Mouse (Mus musculus) midbrain, embryonic 14.5 days (tissue): ENCODE data around the gene Nop53. TPM values are rescaled to one million over a fixed set of nuclear protein-coding genes. Genes with fewer than 3 reads are reported as not detected.

Experiments used
- ATAC-seq: fragments of 200-750 bp; cut with Nextera tagmentation; 2 replicates; pipeline ENCODE4 v1.8.0; 2017; ENCODE audit warnings: moderate number of reproducible peaks, moderate library complexity; ENCODE audit not compliant: low FRiP score, low TSS enrichment
- DNase-seq: peaks from one replicate; pipeline ENCODE4 v3.0.0-alpha.2; 2015
- H3K27ac ChIP-seq: fragments of 300-500 bp; sonication (generic); replicated peaks from 2 replicates; pipeline ENCODE4 v1.5.1; 2014; ENCODE audit warnings: mild to moderate bottlenecking, low read depth, low read length, moderate library complexity
- H3K27me3 ChIP-seq: fragments of 300-500 bp; sonication (generic); 2 replicates; pipeline ENCODE4 v1.6.1; 2014; ENCODE audit warnings: low read length, control low read depth, mixed read lengths; ENCODE audit not compliant: control insufficient read depth, insufficient read depth
- H3K36me3 ChIP-seq: fragments of 300-500 bp; sonication (generic); 2 replicates; pipeline ENCODE4 v1.6.1; 2014; ENCODE audit warnings: low read length, control low read depth; ENCODE audit not compliant: control insufficient read depth, insufficient read depth
- H3K4me1 ChIP-seq: fragments of 300-500 bp; sonication (generic); 2 replicates; pipeline ENCODE4 v1.6.1; 2014; ENCODE audit warnings: mild to moderate bottlenecking, antibody characterized with exemption, low read length, control low read depth; ENCODE audit not compliant: control insufficient read depth, insufficient read depth
- H3K4me2 ChIP-seq: fragments of 300-500 bp; sonication (generic); 2 replicates; pipeline ENCODE4 v1.6.1; 2014; ENCODE audit warnings: mild to moderate bottlenecking, low read length, moderate library complexity
- H3K4me3 ChIP-seq: fragments of 300-500 bp; sonication (generic); replicated peaks from 2 replicates; pipeline ENCODE4 v1.5.1; 2014; ENCODE audit warnings: low read depth, low read length
- H3K9ac ChIP-seq: fragments of 300-500 bp; sonication (generic); replicated peaks from 2 replicates; pipeline ENCODE4 v1.6.1; 2014; ENCODE audit warnings: mild to moderate bottlenecking, low read length, moderate library complexity
- H3K9me3 ChIP-seq: fragments of 300-500 bp; sonication (generic); 2 replicates; pipeline ENCODE4 v1.6.1; 2016; ENCODE audit warnings: low read length, control low read depth, mixed read lengths; ENCODE audit not compliant: control insufficient read depth
- WGBS: fragments of 180-500 bp; shearing (Covaris S2); extraction: QIAGEN DNeasy Blood & Tissue Kit; methylation state at CpG from one replicate; pipeline ENCODE4 v1.1.7; 2014; 5-methylcytosine and 5-hydroxymethylcytosine counted together
- polyA plus RNA-seq: library from polyadenylated mRNA; unstranded; fragments of >200 nt; fragmentation: Nextera tagmentation; extraction: Ambion mirVana; gene quantifications from 2 replicates; pipeline ENCODE4 v1.2.1, GENCODE M21; 2014

Gene Nop53
- polyA plus RNA-seq, 1 experiment from 2014 or later, result 136 TPM

GRCm38 (mm10) chr7:15953307-15954074 lies 7.6 kb upstream of the Nop53 start:
- H3K4me1 ChIP-seq, result peaks cover 2% of the 10 kb centered on the region; the same call in 1 of the 2 replicates
- H3K4me3 ChIP-seq, result no peak overlapping the region
- ATAC-seq (no peak), DNase-seq (no peak)
- WGBS, result 93% methylated on average over 13 of the region's 13 CpGs
- no peak overlapping the region for H3K4me2 ChIP-seq
- H3K9ac ChIP-seq, result no peak overlapping the region
- H3K27me3 ChIP-seq, result no peaks in the 10 kb centered on the region
- no peak overlapping the region for H3K27ac ChIP-seq
- H3K36me3 ChIP-seq, result no peaks in the 10 kb centered on the region
- H3K9me3 ChIP-seq, result no peaks in the 10 kb centered on the region

GRCm38 (mm10) chr7:15952416-15952815 lies 6.5 kb upstream of the Nop53 start:
- no peak overlapping the region for H3K4me3 ChIP-seq
- no peaks in the 10 kb centered on the region for H3K36me3 ChIP-seq
- H3K9ac ChIP-seq, result no peak overlapping the region
- H3K27me3 ChIP-seq, result no peaks in the 10 kb centered on the region
- 73% methylated on average over 3 of the region's 3 CpGs for WGBS
- peaks cover 2% of the 10 kb centered on the region; the same call in 1 of the 2 replicates for H3K4me1 ChIP-seq
- H3K9me3 ChIP-seq, result no peaks in the 10 kb centered on the region
- H3K27ac ChIP-seq, result no peak overlapping the region
- DNase-seq, result no peak
- no peak for ATAC-seq
- H3K4me2 ChIP-seq, result no peak overlapping the region

- H3K9ac ChIP-seq, result no peak overlapping the region
- no peak overlapping the region for H3K27ac ChIP-seq
- H3K36me3 ChIP-seq, result no peaks in the 10 kb centered on the region
- H3K4me2 ChIP-seq, result no peak overlapping the region
- peaks cover 2% of the 10 kb centered on the region for H3K4me1 ChIP-seq
- ATAC-seq (no peak), DNase-seq (no peak)
- H3K9me3 ChIP-seq, result no peaks in the 10 kb centered on the region
- H3K4me3 ChIP-seq, result no peak overlapping the region
- 87% methylated on average over 15 of the region's 15 CpGs for WGBS
- no peaks in the 10 kb centered on the region for H3K27me3 ChIP-seq
These were observed 4.1 kb upstream of the Nop53 start for GRCm38 (mm10) chr7:15950008-15950407.

GRCm38 (mm10) chr7:15949216-15949790 lies 3.4 kb upstream of the Nop53 start:
- Histone ChIP-seq H3K9ac (no peak overlapping the region), H3K36me3 (peaks cover 1% of the 10 kb centered on the region; the same call in 1 of the 2 replicates), H3K4me3 (no peak overlapping the region), H3K27ac (no peak overlapping the region), H3K27me3 (no peaks in the 10 kb centered on the region), H3K4me1 (peaks cover 9% of the 10 kb centered on the region), H3K9me3 (no peaks in the 10 kb centered on the region), H3K4me2 (no peak overlapping the region)
- ATAC-seq (no peak), DNase-seq (no peak)
- WGBS, result 87% methylated on average over 7 of the region's 7 CpGs

GRCm38 (mm10) chr7:15948381-15948941 lies 2.6 kb upstream of the Nop53 start:
- peak overlapping the region; percentile 33; the same call in 1 of the 2 replicates for H3K4me2 ChIP-seq
- WGBS, result 5% methylated on average over 23 of the region's 23 CpGs
- ATAC-seq, result 0 out of 2 replicates have a peak, but pooled peaks have one; percentile 12

GRCm38 (mm10) chr7:15947653-15948260 lies 1.9 kb upstream of the Nop53 start:
- no peak overlapping the region for H3K4me2 ChIP-seq
- WGBS, result 48% methylated on average over 4 of the region's 4 CpGs
- H3K4me3 ChIP-seq, result no peak overlapping the region

More at GRCm38 (mm10) chr7:15948381-15948941, 2.6 kb upstream of the Nop53 start:
- Histone ChIP-seq H3K36me3 (peaks cover 10% of the 10 kb centered on the region), H3K4me3 (no peak overlapping the region), H3K9me3 (no peaks in the 10 kb centered on the region), H3K27me3 (no peaks in the 10 kb centered on the region), H3K9ac (no peak overlapping the region), H3K27ac (no peak overlapping the region), H3K4me1 (peaks cover 10% of the 10 kb centered on the region)
- peak; percentile 73 for DNase-seq

GRCm38 (mm10) chr7:15945211-15945610 lies 663 bp downstream of the Nop53 start:
- peak overlapping the region; percentile 84 for H3K4me2 ChIP-seq
- H3K27ac ChIP-seq, result 0 out of 2 replicates have a peak overlapping the region, but pooled peaks have one; percentile 93
- no peaks in the 10 kb centered on the region for H3K27me3 ChIP-seq
- H3K36me3 ChIP-seq, result peaks cover 42% of the 10 kb centered on the region
- ATAC-seq, result no peak
- no peaks in the 10 kb centered on the region for H3K9me3 ChIP-seq
- peak overlapping the region; percentile 69 for H3K4me3 ChIP-seq
- no peak for DNase-seq
- H3K9ac ChIP-seq, result peak overlapping the region; percentile 66
- H3K4me1 ChIP-seq, result peaks cover 10% of the 10 kb centered on the region
- WGBS, result 7% methylated on average over 8 of the region's 8 CpGs

More at GRCm38 (mm10) chr7:15947653-15948260, 1.9 kb upstream of the Nop53 start:
- no peaks in the 10 kb centered on the region for H3K9me3 ChIP-seq
- no peak for ATAC-seq
- DNase-seq, result no peak
- H3K36me3 ChIP-seq, result peaks cover 17% of the 10 kb centered on the region
- no peak overlapping the region for H3K9ac ChIP-seq
- no peaks in the 10 kb centered on the region for H3K27me3 ChIP-seq
- peaks cover 10% of the 10 kb centered on the region for H3K4me1 ChIP-seq
- no peak overlapping the region for H3K27ac ChIP-seq

GRCm38 (mm10) chr7:15944311-15944710 lies 1.6 kb downstream of the Nop53 start:
- H3K27me3 ChIP-seq, result no peaks in the 10 kb centered on the region
- no peak overlapping the region for H3K4me3 ChIP-seq
- no peaks in the 10 kb centered on the region for H3K9me3 ChIP-seq
- 0 out of 2 replicates have a peak overlapping the region, but pooled peaks have one; percentile 66 for H3K9ac ChIP-seq
- H3K36me3 ChIP-seq, result peaks cover 51% of the 10 kb centered on the region
- H3K4me1 ChIP-seq, result peaks cover 10% of the 10 kb centered on the region
- H3K27ac ChIP-seq, result no peak overlapping the region
- 100% methylated on average over 1 of the region's 1 CpGs for WGBS
- peak overlapping the region; percentile 84 for H3K4me2 ChIP-seq
- DNase-seq (no peak), ATAC-seq (no peak)
